Mouse (Mus musculus) liver, adult (tissue): Measurements from ENCODE around the gene Tha1.

Experiments
- GATA4 ChIP-seq: IDR thresholded peaks from 2 replicates; pipeline ENCODE4 v1.6.1; 2014; ENCODE audit warnings: mild to moderate bottlenecking, low read length; ENCODE audit not compliant: insufficient replicate concordance

The Tha1 gene

GRCm38 (mm10) chr11:117826164-117826563, 47.1 kb downstream of the Tha1 start:
- TF ChIP-seq GATA4 = no peak

DNA sequence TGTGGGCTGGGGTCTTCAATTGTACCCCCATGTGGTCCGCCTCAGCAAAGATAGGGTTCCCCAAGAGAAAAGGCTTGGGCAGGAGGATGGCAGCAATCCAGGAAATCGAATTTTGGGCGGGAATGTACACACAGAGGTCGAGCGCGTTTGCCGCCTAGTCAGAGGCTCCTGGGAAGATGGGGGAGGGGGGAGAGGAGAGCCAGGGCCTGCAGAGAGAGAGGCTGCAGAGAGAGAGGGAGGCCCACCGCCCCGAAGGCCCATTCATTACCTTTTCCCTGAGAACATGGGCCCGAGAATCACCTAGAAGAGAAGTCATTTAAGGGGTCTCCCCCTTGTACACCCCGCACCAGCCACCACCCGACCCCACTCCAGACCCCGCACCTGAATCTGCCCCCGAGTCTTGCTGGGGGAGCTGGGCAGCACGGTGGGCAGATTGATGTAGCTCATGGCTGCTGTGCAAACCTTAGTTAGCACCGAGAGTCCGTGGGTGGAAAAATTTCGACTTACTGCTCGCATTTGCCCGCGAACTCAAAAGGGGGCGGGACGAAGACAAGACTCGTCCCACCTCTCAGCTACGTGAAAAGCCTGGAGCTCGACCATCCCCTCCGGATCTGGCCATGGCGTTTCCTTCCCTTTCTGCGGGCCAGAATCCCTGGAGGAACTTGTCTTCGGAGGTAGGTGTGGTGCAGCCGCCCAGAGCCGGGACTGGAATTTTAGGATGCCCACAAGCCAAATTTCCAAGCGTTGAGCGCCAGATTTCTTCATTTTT, 47.8 kb downstream of the Tha1 start, which contains the start of the genes Afmid and Tk1:
Afmid (plus strand) TSS at position 592 of the 769 bp plus-strand sequence.
Tk1 (minus strand) TSS at position 760 of the 769 bp plus-strand sequence.
- no peak for TF ChIP-seq GATA4

DNA sequence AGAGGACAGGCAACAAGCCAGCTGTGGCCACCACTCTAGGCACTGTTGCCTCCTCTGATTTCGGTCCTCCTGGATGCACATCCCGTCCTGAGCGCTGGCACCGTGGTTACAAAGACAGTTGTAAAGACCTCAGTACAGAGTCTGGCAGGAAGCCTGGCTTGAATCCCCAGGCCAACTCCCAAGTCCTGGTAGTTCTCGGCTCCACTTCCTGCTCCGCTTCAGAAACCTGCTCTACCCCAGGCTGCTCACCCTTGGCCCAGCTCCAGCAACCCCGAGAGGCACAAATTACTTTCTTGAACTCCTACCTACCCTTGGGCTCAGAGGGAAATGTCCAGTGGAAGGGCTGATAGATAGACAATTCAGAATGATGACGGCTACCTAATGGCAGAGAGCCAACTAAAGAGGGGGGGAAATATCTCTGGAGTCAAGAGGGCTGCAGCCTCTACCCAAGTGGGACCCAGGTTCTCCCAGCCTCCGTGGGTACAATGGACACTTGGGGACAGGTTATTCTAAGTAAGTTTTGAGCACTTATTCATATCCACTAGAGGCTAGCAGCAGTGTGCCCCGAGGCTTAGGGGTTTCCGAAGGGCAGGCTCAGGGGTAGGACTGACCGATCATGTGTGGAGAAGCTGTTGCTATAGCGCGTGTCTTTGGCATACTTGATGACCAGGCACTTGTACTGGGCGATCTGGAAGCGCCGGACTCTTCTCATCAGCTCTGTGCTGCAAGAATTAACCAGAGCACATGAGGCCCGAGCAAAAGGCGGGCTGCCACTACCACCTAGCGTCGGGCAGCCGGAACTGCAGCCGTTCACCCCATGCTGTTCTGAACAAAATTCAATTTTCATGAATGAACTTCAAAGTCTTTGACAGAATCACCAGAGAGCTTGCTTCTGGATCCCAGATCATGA, 49.0 kb downstream of the Tha1 start:
- TF ChIP-seq GATA4 = no peak

- TF ChIP-seq GATA4 = no peak
Measured at GRCm38 (mm10) chr11:117823411-117823810, 49.9 kb downstream of the Tha1 start.

DNA sequence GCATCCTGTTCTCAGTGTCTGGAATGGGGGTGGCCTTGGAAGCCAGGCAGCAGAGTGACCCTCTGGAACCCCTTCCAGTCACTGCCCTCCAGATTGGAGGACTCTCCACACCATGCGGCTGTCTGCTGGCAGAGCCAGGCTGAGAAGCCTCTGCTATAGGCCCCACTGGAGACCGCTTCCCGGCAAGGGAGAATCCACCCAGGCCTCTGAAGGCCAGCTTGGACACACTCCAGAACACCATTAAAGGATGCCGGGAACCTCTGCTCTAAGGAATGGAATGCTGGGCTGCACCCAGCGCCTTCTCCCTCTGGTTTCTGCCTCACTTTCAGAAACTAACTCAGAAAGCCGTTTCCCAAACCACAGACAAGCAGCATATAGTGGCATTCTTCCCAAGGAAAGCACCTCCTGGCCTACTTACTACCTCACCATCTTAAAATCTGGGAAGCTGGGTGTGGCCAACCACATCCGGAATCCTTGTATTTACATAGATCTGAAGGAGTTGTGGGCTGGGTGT, 50.5 kb downstream of the Tha1 start:
- no peak for TF ChIP-seq GATA4

DNA sequence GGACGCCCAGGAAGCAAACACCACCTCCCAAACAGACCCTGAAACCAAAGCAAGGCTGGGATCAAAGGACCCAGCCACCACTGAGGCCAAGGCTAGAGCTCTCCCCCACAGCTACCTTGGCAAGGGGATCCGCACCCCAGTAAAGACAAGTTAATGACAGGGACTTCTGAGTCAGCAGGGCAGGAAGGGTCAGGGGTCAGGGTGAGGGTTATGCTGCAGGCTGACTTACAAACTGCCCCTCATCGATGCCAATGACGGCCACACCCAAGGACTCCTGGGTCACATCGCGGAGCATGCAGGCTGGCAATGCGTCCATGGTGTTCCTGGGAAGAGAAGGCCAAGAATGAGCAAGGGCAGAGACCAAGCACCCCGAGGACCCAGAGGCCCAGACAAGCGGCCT, 51.4 kb downstream of the Tha1 start:
- TF ChIP-seq GATA4 = no peak

GRCm38 (mm10) chr11:117820173-117820572, 53.1 kb downstream of the Tha1 start:
- TF ChIP-seq GATA4 = no peak

GRCm38 (mm10) chr11:117819095-117819494, 54.2 kb downstream of the Tha1 start:
- TF ChIP-seq GATA4 = no peak
